Mouse (Mus musculus): ENCODE measurements around the gene Wdr17. TPM values are rescaled to one million over a fixed set of nuclear protein-coding genes. Genes with fewer than 3 reads are reported as not detected.

Gene Wdr17
- polyA plus RNA-seq (2014; fragmentation: Illumina TruSeq; extraction: RNeasy Lipid Tissue Mini Kit (QIAGEN cat#74804); ENCODE audit: low read depth, low replicate concordance), result 20.8 TPM

DNA sequence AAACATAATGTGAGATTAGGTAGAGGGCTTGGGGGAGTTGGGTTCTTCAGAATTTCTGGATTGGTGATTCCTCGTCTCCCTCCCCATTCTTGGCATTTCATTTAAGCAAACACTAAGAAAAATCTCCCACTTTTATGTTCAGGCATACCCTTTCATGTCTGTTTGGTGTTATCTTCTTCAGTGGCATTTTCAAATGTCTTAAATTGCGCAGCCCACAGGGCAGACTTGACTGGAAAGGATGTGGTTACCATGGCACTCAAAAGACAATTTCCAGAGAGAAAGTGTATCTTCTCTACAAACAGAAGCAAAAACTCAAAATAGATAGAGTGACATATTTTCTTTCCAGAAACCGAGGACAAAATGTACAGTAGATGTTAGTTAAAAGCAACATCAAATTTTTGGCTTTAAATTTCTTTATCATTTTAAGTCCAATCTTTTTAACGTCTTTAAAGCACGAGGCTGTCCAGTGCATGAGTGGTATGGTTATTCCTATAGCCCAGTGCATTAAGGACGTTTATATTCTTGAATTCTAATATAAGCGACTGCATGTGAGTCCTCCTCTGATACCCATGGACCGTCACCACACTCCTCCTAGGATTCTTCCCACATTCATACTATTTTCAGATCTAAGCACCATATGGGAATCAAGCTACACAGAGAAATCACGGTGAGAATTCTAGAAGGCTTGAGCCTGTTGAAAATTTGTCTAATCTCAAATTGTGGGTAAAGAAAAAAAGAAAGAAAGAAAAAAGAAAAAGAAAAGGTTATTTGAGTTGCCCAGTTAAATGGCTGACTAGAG, at the start of gene Wdr17:
TSS of gene Wdr17 (minus strand) at position 198 of the 799 bp plus-strand sequence.

DNA sequence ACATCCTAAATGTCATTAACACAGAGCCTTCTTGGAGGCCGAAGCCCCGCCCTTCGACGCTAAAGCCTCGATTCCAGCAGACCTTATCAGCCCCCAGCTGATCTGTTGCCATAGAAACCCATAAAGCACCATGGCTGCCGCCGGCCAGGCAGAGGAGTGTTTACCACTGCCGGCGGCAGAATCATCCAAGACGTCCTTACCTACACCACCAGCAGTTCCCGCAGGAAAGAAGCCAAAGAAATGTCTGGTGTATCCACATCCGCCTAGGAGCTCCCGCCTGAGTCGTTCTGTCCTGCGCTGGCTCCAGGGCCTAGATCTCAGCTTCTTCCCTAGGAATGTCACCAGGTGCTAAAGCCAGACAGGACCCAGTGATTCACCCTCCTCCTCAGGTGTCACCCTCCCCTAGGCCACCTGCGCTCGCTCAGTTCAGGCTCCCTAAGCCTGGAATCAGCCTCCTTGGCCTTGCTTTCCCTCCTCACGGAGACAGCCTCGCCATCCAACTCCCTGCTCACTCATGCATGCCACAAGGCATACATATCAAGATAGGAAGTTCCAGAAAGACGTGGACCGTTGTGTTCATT, 286.2 kb downstream of the Wdr17 start, which contains the start of gene Spata4:
TSS of gene Spata4 (plus strand) at position 111 of the 581 bp plus-strand sequence.

Other genes starting within 250 kb of the Wdr17 start
- gene Gpm6a, start 67.7 kb upstream of the Wdr17 start, polyA plus RNA-seq (2014; fragmentation: Illumina TruSeq; extraction: RNeasy Lipid Tissue Mini Kit (QIAGEN cat#74804); ENCODE audit: low read depth, low replicate concordance), result 2.4 TPM